Mouse (Mus musculus): ENCODE measurements around the gene Lta.
"Not testable (repeated sequence)": the region's sequence is repeated elsewhere in the genome, so short reads cannot be mapped to it uniquely, and the experiment has no call there.

The Lta gene

GRCm38 (mm10) chr17:35241305-35242014 is 36.3 kb upstream of the Lta start, which contains the start of gene Ddx39b:
TSS of gene Ddx39b (plus strand) at chr17:35241746.
- H3K4me1 ChIP-seq (replicated peaks; ENCODE audit: low read depth, low read length): peaks cover 53% of the 10 kb centered on the region
- peak within 1 kb of the TSS; percentile 99 for H3K4me3 ChIP-seq (replicated peaks; ENCODE audit: low read length)
- peaks cover 39% of the 10 kb centered on the region for H3K36me3 ChIP-seq (ENCODE audit: insufficient read depth, low read length)
- no peaks in the 10 kb centered on the region for H3K9me3 ChIP-seq (ENCODE audit: low read length)
- H3K27me3 ChIP-seq (ENCODE audit: insufficient read depth, low read length): peaks cover 11% of the 10 kb centered on the region
- TF ChIP-seq CTCF (conservative IDR thresholded peaks at IDR 0.05; ENCODE audit: low read length) (no peak), NANOG (IDR thresholded peaks at IDR 0.05; ENCODE audit: borderline replicate concordance, low read length) (no peak), POU5F1 (IDR thresholded peaks at IDR 0.05; ENCODE audit: borderline replicate concordance, low read length) (no peak)

GRCm38 (mm10) chr17:35240384-35241304 is 35.5 kb upstream of the Lta start:
- Histone ChIP-seq H3K4me1 (replicated peaks; ENCODE audit: low read depth, low read length) (peaks cover 50% of the 10 kb centered on the region), H3K27me3 (ENCODE audit: insufficient read depth, low read length) (peaks cover 11% of the 10 kb centered on the region), H3K4me3 (replicated peaks; ENCODE audit: low read length) (peak overlapping the region; percentile 99), H3K9me3 (ENCODE audit: low read length) (no peaks in the 10 kb centered on the region), H3K36me3 (ENCODE audit: insufficient read depth, low read length) (peaks cover 31% of the 10 kb centered on the region)
- TF ChIP-seq POU5F1 (IDR thresholded peaks at IDR 0.05; ENCODE audit: borderline replicate concordance, low read length) (no peak), NANOG (IDR thresholded peaks at IDR 0.05; ENCODE audit: borderline replicate concordance, low read length) (no peak), CTCF (conservative IDR thresholded peaks at IDR 0.05; ENCODE audit: low read length) (no peak)

DNA sequence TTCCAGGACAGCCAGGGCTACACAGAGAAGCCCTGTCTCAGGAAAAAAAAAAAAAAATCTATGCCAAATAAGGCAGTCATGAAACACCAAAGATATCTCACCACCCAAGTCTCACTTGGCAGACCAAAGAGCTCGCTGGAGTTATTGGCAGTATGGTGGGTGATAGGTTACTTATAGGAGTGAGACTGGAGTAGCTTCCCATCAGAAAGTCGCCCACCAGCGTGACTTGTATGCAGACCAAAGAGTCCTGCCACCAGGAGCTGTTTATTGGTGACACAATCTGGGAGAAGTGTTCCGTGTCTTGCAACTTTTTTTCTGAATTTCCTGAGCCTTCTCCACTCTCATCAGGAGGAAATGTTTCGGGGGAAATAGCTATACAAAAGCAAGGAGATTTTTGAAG is 34.5 kb upstream of the Lta start:
- Histone ChIP-seq H3K36me3 (ENCODE audit: insufficient read depth, low read length) (peaks cover 22% of the 10 kb centered on the region), H3K4me3 (replicated peaks; ENCODE audit: low read length) (no peak overlapping the region), H3K9me3 (ENCODE audit: low read length) (no peaks in the 10 kb centered on the region), H3K27me3 (ENCODE audit: insufficient read depth, low read length) (peaks cover 11% of the 10 kb centered on the region), H3K4me1 (replicated peaks; ENCODE audit: low read depth, low read length) (peaks cover 41% of the 10 kb centered on the region)
- TF ChIP-seq POU5F1 (IDR thresholded peaks at IDR 0.05; ENCODE audit: borderline replicate concordance, low read length) (no peak), CTCF (conservative IDR thresholded peaks at IDR 0.05; ENCODE audit: low read length) (no peak), NANOG (IDR thresholded peaks at IDR 0.05; ENCODE audit: borderline replicate concordance, low read length) (no peak)

DNA sequence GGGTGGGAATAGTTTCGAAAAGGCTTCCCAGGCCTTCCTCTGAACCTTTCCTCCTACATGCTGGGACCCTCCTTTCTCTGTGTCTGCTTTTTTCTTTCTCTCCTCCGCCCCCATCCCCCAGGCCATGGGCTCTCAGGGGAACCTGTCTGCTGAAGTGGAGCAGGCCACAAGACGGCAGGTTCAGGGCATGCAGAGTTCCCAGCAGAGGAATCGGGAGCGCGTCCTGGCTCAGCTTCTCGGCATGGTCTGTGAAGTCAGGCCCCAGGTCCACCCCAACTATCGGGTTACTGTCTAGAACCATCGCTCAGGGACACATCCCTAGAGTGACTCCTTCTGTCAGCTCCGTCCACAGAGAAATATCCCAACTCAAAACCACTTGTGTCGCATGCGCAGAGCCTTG is 32.4 kb upstream of the Lta start:
- TF ChIP-seq CTCF (conservative IDR thresholded peaks at IDR 0.05; ENCODE audit: low read length) (no peak), POU5F1 (IDR thresholded peaks at IDR 0.05; ENCODE audit: borderline replicate concordance, low read length) (no peak), NANOG (IDR thresholded peaks at IDR 0.05; ENCODE audit: borderline replicate concordance, low read length) (no peak)
- peaks cover 15% of the 10 kb centered on the region for H3K36me3 ChIP-seq (ENCODE audit: insufficient read depth, low read length)
- H3K27me3 ChIP-seq (ENCODE audit: insufficient read depth, low read length): peaks cover 11% of the 10 kb centered on the region
- no peaks in the 10 kb centered on the region for H3K9me3 ChIP-seq (ENCODE audit: low read length)
- peaks cover 47% of the 10 kb centered on the region for H3K4me1 ChIP-seq (replicated peaks; ENCODE audit: low read depth, low read length)
- no peak overlapping the region for H3K4me3 ChIP-seq (replicated peaks; ENCODE audit: low read length)

DNA sequence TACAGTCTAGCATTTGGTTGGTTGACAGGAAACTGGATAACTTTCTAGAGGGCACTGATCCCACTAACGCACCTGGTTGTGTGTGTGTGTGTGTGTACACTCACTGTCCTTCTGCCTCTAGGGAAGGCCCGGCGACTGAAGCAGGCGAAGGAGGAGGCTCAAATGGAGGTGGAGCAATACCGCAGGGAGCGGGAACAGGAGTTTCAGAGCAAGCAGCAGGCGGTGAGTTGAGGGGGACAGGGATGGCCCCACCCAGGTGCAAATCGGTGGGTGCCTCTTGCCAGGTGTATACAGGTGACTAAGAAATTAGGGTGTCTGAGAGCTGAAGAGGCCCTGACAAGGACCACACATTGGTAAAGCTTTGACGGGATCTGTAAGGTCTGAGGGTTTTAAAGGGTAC is 31.8 kb upstream of the Lta start:
- H3K9me3 ChIP-seq (ENCODE audit: low read length): no peaks in the 10 kb centered on the region
- TF ChIP-seq POU5F1 (IDR thresholded peaks at IDR 0.05; ENCODE audit: borderline replicate concordance, low read length) (no peak), CTCF (conservative IDR thresholded peaks at IDR 0.05; ENCODE audit: low read length) (no peak), NANOG (IDR thresholded peaks at IDR 0.05; ENCODE audit: borderline replicate concordance, low read length) (no peak)
- H3K4me1 ChIP-seq (replicated peaks; ENCODE audit: low read depth, low read length): peaks cover 52% of the 10 kb centered on the region
- 0 out of 2 replicates have a peak overlapping the region, but pooled peaks have one; percentile 85 for H3K4me3 ChIP-seq (replicated peaks; ENCODE audit: low read length)
- H3K27me3 ChIP-seq (ENCODE audit: insufficient read depth, low read length): peaks cover 11% of the 10 kb centered on the region
- H3K36me3 ChIP-seq (ENCODE audit: insufficient read depth, low read length): peaks cover 17% of the 10 kb centered on the region

DNA sequence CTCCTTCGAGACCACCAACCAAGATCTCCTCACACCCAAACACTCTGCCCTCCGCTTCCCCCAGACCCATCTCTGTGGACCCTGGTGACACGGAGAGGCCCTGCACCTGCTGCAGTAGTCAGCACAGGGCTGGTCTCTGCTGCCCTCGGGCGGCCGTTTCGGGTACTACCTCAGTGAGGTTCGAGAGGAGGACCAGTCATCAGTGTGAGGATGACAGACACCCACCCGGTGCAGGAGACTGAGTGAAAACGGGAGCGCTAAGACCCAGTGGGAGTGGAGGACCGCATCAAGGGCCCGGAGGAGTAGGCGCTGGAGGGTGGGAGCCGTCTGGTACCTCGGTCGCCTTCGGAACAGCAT is 31.2 kb upstream of the Lta start:
- TF ChIP-seq POU5F1 (IDR thresholded peaks at IDR 0.05; ENCODE audit: borderline replicate concordance, low read length) (no peak), CTCF (conservative IDR thresholded peaks at IDR 0.05; ENCODE audit: low read length) (peak; percentile 96)
- H3K36me3 ChIP-seq (ENCODE audit: insufficient read depth, low read length): peaks cover 21% of the 10 kb centered on the region
- H3K4me3 ChIP-seq (replicated peaks; ENCODE audit: low read length): peak overlapping the region; percentile 85
- H3K9me3 ChIP-seq (ENCODE audit: low read length): no peaks in the 10 kb centered on the region
- H3K4me1 ChIP-seq (replicated peaks; ENCODE audit: low read depth, low read length): peaks cover 52% of the 10 kb centered on the region
- H3K27me3 ChIP-seq (ENCODE audit: insufficient read depth, low read length): peaks cover 11% of the 10 kb centered on the region

GRCm38 (mm10) chr17:35235614-35236389 is 30.7 kb upstream of the Lta start, which contains the start of gene Nfkbil1:
TSS of gene Nfkbil1 (minus strand) at chr17:35235792.
- Histone ChIP-seq H3K4me3 (replicated peaks; ENCODE audit: low read length) (peak within 1 kb of the TSS; percentile 85), H3K9me3 (ENCODE audit: low read length) (no peaks in the 10 kb centered on the region), H3K36me3 (ENCODE audit: insufficient read depth, low read length) (peaks cover 26% of the 10 kb centered on the region), H3K4me1 (replicated peaks; ENCODE audit: low read depth, low read length) (peaks cover 49% of the 10 kb centered on the region), H3K27me3 (ENCODE audit: insufficient read depth, low read length) (peaks cover 11% of the 10 kb centered on the region)
- TF ChIP-seq CTCF (conservative IDR thresholded peaks at IDR 0.05; ENCODE audit: low read length): no peak
- TF ChIP-seq NANOG (IDR thresholded peaks at IDR 0.05; ENCODE audit: borderline replicate concordance, low read length): no peak
- no peak for TF ChIP-seq POU5F1 (IDR thresholded peaks at IDR 0.05; ENCODE audit: borderline replicate concordance, low read length)

GRCm38 (mm10) chr17:35234903-35235302 is 29.8 kb upstream of the Lta start:
- H3K4me3 ChIP-seq (replicated peaks; ENCODE audit: low read length): peak overlapping the region; percentile 85
- H3K27me3 ChIP-seq (ENCODE audit: insufficient read depth, low read length): peaks cover 11% of the 10 kb centered on the region
- H3K9me3 ChIP-seq (ENCODE audit: low read length): no peaks in the 10 kb centered on the region
- no peak for TF ChIP-seq POU5F1 (IDR thresholded peaks at IDR 0.05; ENCODE audit: borderline replicate concordance, low read length)
- TF ChIP-seq NANOG (IDR thresholded peaks at IDR 0.05; ENCODE audit: borderline replicate concordance, low read length): no peak
- no peak for TF ChIP-seq CTCF (conservative IDR thresholded peaks at IDR 0.05; ENCODE audit: low read length)
- peaks cover 40% of the 10 kb centered on the region for H3K4me1 ChIP-seq (replicated peaks; ENCODE audit: low read depth, low read length)
- peaks cover 34% of the 10 kb centered on the region for H3K36me3 ChIP-seq (ENCODE audit: insufficient read depth, low read length)

DNA sequence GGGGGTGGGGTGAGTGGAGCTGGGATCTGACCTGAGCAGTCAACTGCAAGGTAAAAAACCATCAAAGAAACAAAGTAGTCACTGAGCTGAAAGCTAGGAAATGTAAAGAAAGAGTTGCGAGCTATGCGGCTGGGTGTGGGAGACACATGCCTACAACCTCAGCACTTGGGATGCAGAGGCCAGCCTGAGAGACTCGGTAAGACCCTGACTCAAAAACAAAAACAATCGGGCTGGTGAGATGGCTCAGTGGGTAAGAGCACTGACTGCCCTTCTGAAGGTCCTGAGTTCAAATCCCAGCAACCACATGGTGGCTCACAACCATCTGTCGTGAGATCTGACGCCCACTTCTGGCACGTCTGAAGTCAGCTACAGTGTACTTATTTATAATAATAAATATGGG is 28.9 kb upstream of the Lta start:
- H3K9me3 ChIP-seq (ENCODE audit: low read length): not testable (repeated sequence)
- Histone ChIP-seq H3K4me1 (replicated peaks; ENCODE audit: low read depth, low read length) (peaks cover 38% of the 10 kb centered on the region), H3K4me3 (replicated peaks; ENCODE audit: low read length) (peak overlapping the region; percentile 85), H3K27me3 (ENCODE audit: insufficient read depth, low read length) (peaks cover 11% of the 10 kb centered on the region), H3K36me3 (ENCODE audit: insufficient read depth, low read length) (peaks cover 42% of the 10 kb centered on the region)

Data from E14TG2a.4 (cell line).